Mouse (Mus musculus) CD4-positive, CD25-positive, alpha-beta regulatory T cell, adult 4 months (primary cell): ENCODE data around the gene Olfr1189. TPM values are rescaled to one million over a fixed set of nuclear protein-coding genes. Genes with fewer than 3 reads are reported as not detected.
"Not testable (repeated sequence)": the region's sequence is repeated elsewhere in the genome, so short reads cannot be mapped to it uniquely, and the experiment has no call there.

Experiments used
- ATAC-seq: one replicate; pipeline ENCODE4 v1.8.0; 2017
- polyA plus RNA-seq, 2 experiments: library from polyadenylated mRNA; unstranded; fragments of 100-300 nt; shearing (Covaris generic); gene quantifications; one replicate each; pipeline ENCODE4 v1.2.1; 2017

The Olfr1189 gene
- polyA plus RNA-seq = not detected

DNA sequence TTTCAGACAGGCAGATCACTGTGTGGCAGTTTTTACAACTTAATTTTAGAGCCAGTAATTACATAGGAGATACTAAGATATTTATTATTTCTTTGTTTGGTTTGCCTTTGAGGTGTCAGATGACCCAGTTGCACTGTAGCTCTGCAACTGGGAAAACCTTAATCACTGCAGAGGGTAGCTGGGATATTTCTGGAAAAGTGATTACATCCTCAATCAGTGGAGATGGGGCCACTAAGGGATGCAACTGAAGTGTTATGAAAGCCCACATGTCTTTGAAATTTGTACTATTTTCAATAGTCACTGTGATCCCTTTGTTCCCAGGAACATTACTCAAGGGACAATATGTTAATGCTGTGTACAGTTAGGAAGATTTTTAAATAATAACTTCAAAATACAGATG is at the start of gene Olfr1189:
TSS of gene Olfr1189 (plus strand) at position 301 of the 400 bp plus-strand sequence.
- no peak for ATAC-seq

GRCm38 (mm10) chr2:88556635-88557034 is 29.6 kb upstream of the Olfr1189 start, which contains the start of gene Olfr1188:
TSS of gene Olfr1188 (plus strand) at chr2:88556935.
- no peak for ATAC-seq

- ATAC-seq = not testable (repeated sequence)
Measured at GRCm38 (mm10) chr2:88572696-88573095, 13.6 kb upstream of the Olfr1189 start.

- not testable (repeated sequence) for ATAC-seq
Measured at GRCm38 (mm10) chr2:88640242-88640641, 54.0 kb downstream of the Olfr1189 start, which contains the start of gene Olfr1191-ps1. TSS of gene Olfr1191-ps1 (plus strand) at chr2:88640542.

Other genes with a start within 250 kb of the Olfr1189 start
- gene Olfr1176, start 249.7 kb upstream of the Olfr1189 start, polyA plus RNA-seq = not detected
- gene Olfr1177-ps, start 240.0 kb upstream of the Olfr1189 start, polyA plus RNA-seq = not detected
- under 1 TPM in 1 of 2 experiments, not detected in 1; 0.17 TPM for gene Olfr1178, start 199.4 kb upstream of the Olfr1189 start, polyA plus RNA-seq
- not detected for gene Olfr1179, start 180.0 kb upstream of the Olfr1189 start, polyA plus RNA-seq
- not detected for gene Olfr1180, start 167.3 kb upstream of the Olfr1189 start, polyA plus RNA-seq
- not detected for gene Olfr1181, start 160.3 kb upstream of the Olfr1189 start, polyA plus RNA-seq
- gene Gm13757, start 137.3 kb upstream of the Olfr1189 start, polyA plus RNA-seq = not detected
- not detected for gene Olfr1183, start 131.6 kb upstream of the Olfr1189 start, polyA plus RNA-seq
- not detected for gene Olfr1184, start 102.9 kb upstream of the Olfr1189 start, polyA plus RNA-seq
- under 1 TPM in 1 of 2 experiments, not detected in 1; 0.44 TPM for gene Olfr1185-ps1, start 93.1 kb upstream of the Olfr1189 start, polyA plus RNA-seq
- not detected for gene Olfr1186, start 67.9 kb upstream of the Olfr1189 start, polyA plus RNA-seq
- gene Olfr1188, start 29.5 kb upstream of the Olfr1189 start, polyA plus RNA-seq = not detected
- not detected for gene Olfr1191-ps1, start 54.1 kb downstream of the Olfr1189 start, polyA plus RNA-seq
- gene Olfr1192-ps1, start 62.1 kb downstream of the Olfr1189 start, polyA plus RNA-seq = under 1 TPM; 0.15 to 0.16 TPM
- gene Olfr1193, start 89.2 kb downstream of the Olfr1189 start, polyA plus RNA-seq = not detected
- gene Olfr1195, start 102.7 kb downstream of the Olfr1189 start, polyA plus RNA-seq = under 1 TPM in 1 of 2 experiments, not detected in 1; 0.12 TPM
- not detected for gene Olfr1196, start 118.1 kb downstream of the Olfr1189 start, polyA plus RNA-seq
- gene Olfr1197, start 145.9 kb downstream of the Olfr1189 start, polyA plus RNA-seq = under 1 TPM in 1 of 2 experiments, not detected in 1; 0.20 TPM
- gene Olfr1198, start 164.9 kb downstream of the Olfr1189 start, polyA plus RNA-seq = under 1 TPM in 1 of 2 experiments, not detected in 1; 0.09 TPM
- not detected for gene Olfr1199, start 174.0 kb downstream of the Olfr1189 start, polyA plus RNA-seq
- gene Olfr1200, start 184.0 kb downstream of the Olfr1189 start, polyA plus RNA-seq = under 1 TPM in 1 of 2 experiments, not detected in 1; 0.11 TPM
- not detected for gene Olfr1201, start 206.6 kb downstream of the Olfr1189 start, polyA plus RNA-seq
- gene Olfr1202, start 228.0 kb downstream of the Olfr1189 start, polyA plus RNA-seq = not detected
- gene Olfr1205, start 243.3 kb downstream of the Olfr1189 start, polyA plus RNA-seq = not detected